Mouse (Mus musculus) skeletal muscle tissue, adult 2 months (tissue): ENCODE measurements around the gene Mid1.
"Not testable (repeated sequence)": the region's sequence is repeated elsewhere in the genome, so short reads cannot be mapped to it uniquely, and the experiment has no call there.

Experiments used
- DNase-seq: peaks from one replicate; pipeline ENCODE4 v3.0.0-alpha.2; 2012; ENCODE audit warnings: low read depth, low spot score

Gene Mid1

DNA sequence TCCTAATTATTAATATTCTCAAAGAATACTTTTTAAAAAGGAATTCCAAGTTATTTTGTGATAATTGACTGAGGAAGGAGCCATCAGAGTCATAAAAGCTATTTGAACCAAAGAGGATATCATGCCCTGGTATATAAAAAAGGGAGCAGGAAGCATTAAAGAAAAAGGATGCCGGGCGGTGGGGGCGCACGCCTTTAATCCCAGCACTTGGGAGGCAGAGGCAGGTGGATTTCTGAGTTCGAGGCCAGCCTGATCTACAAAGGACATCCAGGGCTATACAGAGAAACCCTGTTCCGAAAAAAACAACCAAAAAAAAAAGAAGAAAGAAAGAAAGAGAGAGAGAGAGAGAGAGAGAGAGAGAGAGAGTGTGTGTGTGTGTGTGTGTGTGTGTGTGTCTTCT, 286.6 kb downstream of the Mid1 start:
- DNase-seq: not testable (repeated sequence)

GRCm38 (mm10) chrX:169972131-169972530, 287.1 kb downstream of the Mid1 start:
- DNase-seq: not testable (repeated sequence)

GRCm38 (mm10) chrX:169972791-169973494, 287.9 kb downstream of the Mid1 start:
- DNase-seq: peak; percentile 44

- DNase-seq: peak; percentile 40
Observed at GRCm38 (mm10) chrX:169973806-169974205, 288.8 kb downstream of the Mid1 start.

- peak; percentile 23 for DNase-seq
Observed at GRCm38 (mm10) chrX:169974456-169974855, 289.5 kb downstream of the Mid1 start.

- DNase-seq: peak; percentile 42
Observed at GRCm38 (mm10) chrX:169974974-169975373, 290.0 kb downstream of the Mid1 start.

- peak; percentile 72 for DNase-seq
Observed at GRCm38 (mm10) chrX:169975681-169976131, 290.7 kb downstream of the Mid1 start.

DNA sequence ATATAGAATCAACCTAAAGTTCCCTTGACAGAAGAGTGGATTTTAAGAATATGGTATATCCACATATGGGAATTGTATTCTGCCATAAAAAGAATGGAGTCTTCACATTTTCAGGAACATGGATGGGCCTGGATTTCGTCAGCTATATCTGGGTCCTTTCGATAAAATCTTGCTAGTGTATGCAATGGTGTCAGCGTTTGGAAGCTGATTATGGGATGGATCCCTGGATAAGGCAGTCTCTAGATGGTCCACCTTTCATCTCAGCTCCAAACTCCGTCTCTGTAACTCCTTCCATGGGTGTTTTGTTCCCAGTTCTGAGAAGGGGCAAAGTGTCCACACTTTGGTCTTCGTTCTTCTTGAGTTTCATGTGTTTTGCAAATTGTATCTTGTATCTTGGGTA, 291.3 kb downstream of the Mid1 start:
- DNase-seq: not testable (repeated sequence)

DNA sequence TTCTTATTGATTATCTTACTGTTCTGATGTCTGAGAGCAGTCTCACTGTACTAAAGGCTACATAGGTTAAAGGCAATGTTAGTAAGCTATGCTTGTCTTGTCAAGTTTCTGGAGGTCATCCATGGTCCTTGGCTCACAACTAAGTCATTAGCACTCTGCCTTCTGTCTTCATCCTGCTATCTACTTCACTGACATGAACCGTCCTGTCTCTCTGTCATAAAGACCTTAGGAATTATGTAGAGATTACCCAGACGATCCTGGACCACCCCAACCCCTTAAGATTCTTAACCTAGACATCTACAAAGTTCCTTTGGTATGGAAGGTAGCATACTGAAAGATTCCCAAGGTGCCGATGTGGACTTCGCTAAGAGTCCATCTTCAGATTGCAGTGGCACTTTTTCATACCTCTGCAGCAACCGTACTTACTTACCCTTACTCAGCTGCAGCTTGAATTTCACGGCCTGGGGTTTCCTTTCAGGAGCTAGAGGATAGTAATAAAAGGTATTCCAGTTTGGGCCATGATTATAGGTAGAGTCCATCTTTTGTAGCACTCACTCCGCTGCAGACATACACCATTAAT, 292.9 kb downstream of the Mid1 start:
- DNase-seq: peak; percentile 52

GRCm38 (mm10) chrX:169978436-169979381, 293.7 kb downstream of the Mid1 start:
- peak; percentile 84 for DNase-seq

- peak; percentile 46 for DNase-seq
Observed at GRCm38 (mm10) chrX:169979461-169980202, 294.6 kb downstream of the Mid1 start.

DNA sequence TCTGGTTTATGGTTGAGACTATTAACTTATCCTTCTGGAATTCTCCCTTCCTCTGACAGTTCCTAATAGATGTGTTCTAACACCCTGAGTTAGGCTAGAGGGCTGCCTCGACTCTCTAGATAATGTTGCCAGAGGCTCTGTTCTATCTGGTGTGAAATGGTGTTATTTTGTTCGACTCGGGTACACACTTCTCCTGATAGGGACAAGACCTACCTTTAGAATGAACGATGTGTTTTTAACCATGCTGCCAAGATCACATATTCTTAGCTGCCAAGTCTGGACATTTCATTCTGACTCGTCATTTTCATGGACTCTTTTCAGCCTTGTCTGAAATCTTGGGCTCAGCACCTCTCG, 295.2 kb downstream of the Mid1 start:
- peak; percentile 42 for DNase-seq

- DNase-seq: no peak
Observed at GRCm38 (mm10) chrX:169980809-169981289, 295.9 kb downstream of the Mid1 start.

DNA sequence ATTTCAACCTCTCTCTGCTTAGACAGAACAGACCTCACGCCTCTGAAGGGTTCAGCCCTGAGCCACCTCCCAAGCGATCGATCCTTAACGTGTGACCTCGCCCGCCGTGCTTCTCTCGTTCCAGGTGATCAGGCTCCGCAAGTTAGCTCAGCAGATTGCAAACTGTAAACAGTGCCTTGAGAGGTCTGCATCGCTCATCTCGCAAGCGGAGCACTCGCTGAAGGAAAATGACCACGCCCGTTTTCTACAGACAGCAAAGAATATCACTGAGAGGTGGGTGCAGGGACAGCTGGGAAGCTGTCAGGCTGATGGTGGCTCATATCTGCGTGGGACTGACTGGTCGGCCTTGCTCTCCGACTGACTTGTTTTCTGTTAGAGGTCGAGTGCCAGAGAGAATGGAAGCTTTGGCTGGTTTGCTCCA, 296.8 kb downstream of the Mid1 start:
- DNase-seq: peak; percentile 47

DNA sequence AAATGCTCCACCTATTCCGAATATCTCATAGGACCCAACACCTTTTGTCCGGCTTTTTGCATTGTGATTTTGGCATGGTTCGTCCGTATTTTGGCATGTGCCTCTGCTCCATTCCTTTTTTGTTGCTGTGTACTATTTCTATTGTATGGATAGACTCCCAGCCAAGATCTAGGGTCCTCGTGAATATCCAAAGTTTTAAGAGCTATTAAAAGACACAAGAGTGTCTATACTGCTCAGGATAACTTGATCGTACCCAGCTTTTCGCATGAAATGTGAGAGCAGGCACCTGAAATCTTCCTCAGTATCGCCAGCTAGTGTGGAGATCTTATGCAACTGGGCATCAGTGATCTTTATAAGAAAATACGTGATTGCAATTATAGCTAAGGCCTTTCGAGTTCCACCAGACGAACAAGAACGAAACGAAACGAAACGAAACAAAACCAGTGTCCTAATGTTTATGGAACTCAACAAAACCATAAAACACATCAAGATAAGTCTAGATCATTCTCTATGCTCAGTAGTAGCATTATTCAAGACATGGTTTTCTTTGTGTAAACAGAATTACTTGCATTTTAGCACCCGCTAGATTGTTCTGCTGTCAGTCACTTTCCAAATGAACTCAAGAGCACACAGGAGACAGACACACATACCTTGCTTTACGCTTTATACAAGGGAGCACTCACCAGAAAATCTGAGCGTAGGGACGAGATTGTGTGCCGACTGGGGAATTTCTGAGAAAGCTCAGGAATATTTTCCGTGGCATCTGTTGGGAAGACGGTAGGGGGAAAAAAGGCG, 297.8 kb downstream of the Mid1 start:
- not testable (repeated sequence) for DNase-seq

GRCm38 (mm10) chrX:169983401-169984165, 298.6 kb downstream of the Mid1 start:
- DNase-seq: not testable (repeated sequence)

GRCm38 (mm10) chrX:169984331-169984730, 299.3 kb downstream of the Mid1 start:
- DNase-seq: not testable (repeated sequence)

- DNase-seq: not testable (repeated sequence)
Observed at GRCm38 (mm10) chrX:169984853-169985252, 299.9 kb downstream of the Mid1 start.

GRCm38 (mm10) chrX:169985796-169986195, 300.8 kb downstream of the Mid1 start:
- DNase-seq: not testable (repeated sequence)
